Mouse (Mus musculus) adipocyte (in vitro differentiated cells): ENCODE results near the gene Uqcrh.
A peak's percentile ranks its signal among the peaks of the same experiment; 100 is the strongest.

Experiments
- DNase-seq: peaks from one replicate; pipeline ENCODE4 v3.0.0-alpha.2; 2016; ENCODE audit warnings: low spot score

The Uqcrh gene

DNA sequence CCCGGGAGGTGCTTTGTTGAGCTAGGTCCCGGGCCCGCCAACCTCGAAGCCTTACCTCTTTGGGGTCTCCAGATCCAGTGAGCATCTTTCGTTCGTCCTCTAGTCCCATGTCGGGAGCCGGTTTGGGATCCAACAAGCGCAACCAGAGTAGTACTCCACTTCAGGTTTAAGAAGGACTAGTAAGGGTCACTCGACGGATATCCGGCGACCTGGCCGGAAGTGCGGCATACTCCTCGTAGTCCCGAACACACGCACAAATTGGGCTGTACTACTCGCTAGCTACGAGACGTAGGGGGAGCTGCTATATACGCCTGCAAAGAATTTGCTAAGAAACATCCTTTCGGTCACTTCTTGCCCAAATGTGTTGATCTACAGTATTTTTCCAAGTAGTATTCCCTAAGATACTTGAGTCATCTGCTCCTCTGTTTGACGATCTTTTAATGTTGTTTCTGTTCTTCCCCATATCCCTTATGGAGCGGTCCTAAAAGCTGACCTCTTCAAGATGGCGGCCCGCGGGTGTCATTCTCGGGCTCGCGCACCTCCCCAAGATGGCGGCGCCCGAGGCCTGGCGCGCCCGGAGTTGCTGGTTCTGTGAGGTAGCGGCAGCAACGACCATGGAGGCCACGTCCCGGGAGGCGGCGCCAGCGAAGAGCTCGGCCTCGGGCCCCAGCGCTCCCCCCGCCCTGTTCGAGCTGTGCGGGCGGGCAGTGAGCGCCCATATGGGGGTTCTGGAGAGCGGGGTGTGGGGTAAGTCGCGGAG lies at the start of gene Uqcrh, which contains the start of gene Lrrc41:
Gene Uqcrh, minus strand, starts transcription at position 211 of the 760 bp plus-strand sequence.
Gene Lrrc41, plus strand, starts transcription at position 409 of the 760 bp plus-strand sequence.
- peak; percentile 96 for DNase-seq

GRCm38 (mm10) chr4:116123602-116124519 lies 49.0 kb upstream of the Uqcrh start, which contains the start of the genes Rad54l and Pomgnt1:
Gene Rad54l, minus strand, starts transcription at chr4:116123690.
Gene Pomgnt1, plus strand, starts transcription at chr4:116123840.
- peak; percentile 73 for DNase-seq

DNA sequence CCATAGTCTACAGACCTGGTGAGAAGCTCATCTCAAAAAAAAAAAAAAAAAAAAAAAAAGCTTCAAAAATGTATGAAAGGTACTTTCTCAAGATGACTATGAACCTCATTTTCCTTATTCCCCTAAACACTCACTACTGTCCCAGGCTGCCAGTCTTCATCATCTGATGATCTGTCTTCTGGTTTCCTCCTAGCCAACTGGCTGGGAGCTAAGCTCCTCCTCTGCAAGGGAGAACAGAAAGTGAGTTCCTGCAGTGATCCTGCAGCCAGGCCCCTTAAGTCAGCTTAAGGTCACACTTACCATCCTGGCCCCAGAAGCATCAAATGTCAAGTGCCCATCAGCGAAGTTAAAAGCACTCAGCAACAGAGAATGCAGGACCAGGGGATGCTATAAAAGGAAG lies 47.9 kb upstream of the Uqcrh start:
- DNase-seq = no peak

DNA sequence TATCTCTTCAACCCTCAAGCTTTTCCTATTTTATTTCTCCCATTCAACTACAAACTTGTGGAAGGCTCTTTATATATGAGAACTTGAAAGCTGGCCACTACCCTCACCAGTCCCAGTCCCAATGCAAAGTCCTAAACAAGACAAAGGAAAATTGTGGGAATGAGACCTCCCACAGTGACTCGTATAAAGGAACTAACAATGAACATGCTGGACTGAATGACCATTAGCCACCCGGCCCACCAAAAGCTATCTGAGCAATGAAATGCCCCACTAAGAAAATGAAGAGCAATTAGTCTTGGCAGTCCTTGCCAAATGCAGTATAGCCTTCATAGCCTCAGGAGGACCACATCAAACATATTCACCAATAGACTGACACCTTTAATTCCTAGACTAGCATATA lies 36.6 kb upstream of the Uqcrh start:
- no peak for DNase-seq

DNA sequence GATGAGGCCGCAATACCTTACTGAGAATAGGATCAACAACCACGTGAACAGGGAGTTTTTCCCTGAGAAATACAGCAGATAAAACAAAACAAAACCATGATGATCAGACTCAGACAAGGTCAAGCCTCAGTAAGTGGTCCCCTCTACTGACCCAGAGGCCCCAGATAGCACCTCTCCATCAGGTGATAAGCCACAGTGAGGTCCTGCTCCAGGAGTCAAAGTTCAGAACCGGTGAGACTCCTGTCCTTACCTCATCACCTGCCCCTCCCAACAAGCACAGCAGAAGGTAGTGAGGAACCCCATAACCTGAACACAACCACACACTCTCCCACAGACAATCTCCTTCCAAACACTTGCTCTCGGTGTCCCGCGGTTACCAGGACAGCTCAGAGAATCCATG lies 35.8 kb upstream of the Uqcrh start:
- no peak for DNase-seq

- DNase-seq = no peak
Observed at GRCm38 (mm10) chr4:116105278-116105677, 30.4 kb upstream of the Uqcrh start.

DNA sequence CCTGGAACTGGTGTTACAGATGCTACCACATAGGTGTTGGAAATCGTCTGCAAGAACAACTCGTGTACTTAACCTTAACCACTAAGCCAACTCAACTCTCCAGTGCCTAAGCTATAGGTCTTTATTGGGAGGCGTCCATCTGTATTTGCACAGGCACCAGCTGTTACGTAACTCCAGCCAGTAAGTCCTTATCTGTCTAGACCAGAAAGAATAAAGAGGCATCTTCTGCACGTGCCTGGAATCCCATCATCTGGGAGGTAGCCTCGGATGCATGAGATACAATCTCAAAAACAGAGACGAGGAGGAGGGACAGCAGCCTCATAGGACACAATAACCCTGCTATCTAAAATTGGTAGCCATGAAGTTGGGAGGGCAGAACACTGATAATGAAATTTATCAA lies 26.1 kb upstream of the Uqcrh start:
- no peak for DNase-seq

DNA sequence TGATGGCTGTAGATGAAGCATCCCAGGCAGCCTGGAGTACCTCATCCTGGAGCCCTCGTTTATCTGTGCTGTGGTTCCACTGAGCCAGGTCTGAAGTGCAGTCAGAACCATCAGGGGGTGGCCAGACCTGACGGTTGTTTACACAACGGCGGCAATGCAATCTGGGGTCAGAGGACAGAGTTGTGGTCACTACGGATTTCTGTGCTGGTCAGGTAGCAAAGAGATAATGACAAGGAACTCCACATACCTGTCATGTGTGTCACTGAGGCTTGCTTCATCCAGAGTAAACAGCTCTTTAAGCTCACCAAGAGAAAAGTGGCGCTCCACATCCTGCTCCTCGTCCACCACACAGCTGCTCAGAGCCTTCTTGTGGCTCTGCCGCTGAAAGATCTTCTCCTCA lies 22.3 kb upstream of the Uqcrh start:
- no peak for DNase-seq

- DNase-seq = no peak
Observed at GRCm38 (mm10) chr4:116096291-116096690, 21.4 kb upstream of the Uqcrh start.

DNA sequence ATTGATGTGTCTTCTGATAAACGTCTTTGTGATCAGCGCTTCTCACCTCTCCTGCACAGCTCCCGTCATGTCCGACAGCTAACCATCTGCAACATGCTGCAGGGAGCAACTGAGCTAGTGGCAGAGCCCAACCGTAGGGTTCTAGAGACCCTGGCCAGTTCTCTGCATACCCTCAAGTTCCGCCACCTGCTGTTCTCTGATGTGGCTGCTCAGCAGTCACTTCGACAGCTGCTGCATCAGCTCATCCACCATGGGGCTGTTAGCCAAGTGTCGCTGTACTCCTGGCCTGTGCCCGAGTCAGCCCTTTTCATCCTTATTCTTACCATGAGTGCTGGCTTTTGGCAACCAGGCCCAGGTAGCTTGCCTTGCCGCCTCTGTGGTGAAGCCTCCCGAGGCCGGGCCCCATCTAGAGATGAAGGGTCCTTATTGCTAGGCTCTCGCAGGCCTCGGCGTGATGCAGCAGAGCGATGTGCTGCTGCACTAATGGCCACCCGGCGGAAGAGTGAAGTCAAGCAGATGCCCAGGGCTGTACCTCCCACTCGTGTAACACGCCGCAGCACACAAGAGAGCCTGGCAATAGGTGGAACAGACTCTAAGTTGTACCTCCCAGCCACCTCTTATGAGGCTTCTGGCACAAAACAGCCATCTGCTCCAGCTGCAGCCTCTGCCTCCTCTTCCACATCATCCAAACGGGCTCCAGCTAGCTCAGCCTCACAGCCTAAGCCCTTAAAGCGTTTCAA lies 13.8 kb upstream of the Uqcrh start:
- DNase-seq = no peak

GRCm38 (mm10) chr4:116077240-116078095 lies 2.6 kb upstream of the Uqcrh start:
- DNase-seq = peak; percentile 60

DNA sequence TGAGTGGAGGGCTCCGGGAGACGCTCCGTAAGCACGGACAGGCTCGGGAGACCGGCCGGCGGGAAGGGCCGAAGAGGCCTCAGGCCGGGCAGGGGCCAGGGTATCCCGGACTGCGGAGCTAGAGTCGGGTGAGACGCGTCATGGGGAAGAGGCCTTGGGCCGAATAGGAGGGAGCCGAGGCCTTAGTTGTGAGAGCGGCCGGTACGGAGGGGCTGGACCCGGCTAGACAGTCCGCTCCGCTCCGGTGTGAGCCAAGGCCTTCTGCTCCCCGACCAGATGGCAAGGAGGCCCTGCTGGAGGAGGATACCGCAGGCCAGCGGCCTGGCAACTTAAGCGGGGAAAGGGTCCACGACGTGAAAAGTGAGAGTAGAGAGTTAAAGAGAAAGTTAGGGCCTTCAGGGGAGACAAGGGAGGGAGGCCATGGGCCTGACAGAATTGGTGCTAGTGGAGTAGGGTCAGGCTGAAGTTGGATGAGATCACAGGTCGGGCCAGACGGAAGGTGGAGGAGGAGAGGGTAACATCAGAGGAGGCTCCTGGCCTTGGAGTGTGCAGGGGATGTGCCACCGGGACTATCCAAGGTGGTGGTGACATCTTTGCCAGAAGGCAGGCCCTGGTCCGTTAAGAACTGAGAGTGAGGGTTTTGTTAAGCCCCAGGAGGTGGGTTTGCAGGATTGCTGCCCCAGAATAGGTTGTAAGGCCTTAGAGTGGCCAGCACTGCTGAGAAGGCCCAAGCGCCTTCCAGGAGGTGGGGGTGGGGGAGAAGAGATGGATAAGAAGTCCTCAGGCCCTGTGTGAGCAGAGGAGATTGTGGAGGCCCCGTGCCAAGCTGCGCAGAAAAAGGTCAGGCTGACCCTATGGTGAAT lies 1.7 kb upstream of the Uqcrh start:
- peak; percentile 57 for DNase-seq

- DNase-seq = peak; percentile 59
Observed at GRCm38 (mm10) chr4:116075631-116076368, 929 bp upstream of the Uqcrh start.

GRCm38 (mm10) chr4:116074145-116074675 lies 661 bp downstream of the Uqcrh start:
- DNase-seq = peak; percentile 68

GRCm38 (mm10) chr4:116073146-116073545 lies 1.7 kb downstream of the Uqcrh start:
- peak; percentile 66 for DNase-seq

DNA sequence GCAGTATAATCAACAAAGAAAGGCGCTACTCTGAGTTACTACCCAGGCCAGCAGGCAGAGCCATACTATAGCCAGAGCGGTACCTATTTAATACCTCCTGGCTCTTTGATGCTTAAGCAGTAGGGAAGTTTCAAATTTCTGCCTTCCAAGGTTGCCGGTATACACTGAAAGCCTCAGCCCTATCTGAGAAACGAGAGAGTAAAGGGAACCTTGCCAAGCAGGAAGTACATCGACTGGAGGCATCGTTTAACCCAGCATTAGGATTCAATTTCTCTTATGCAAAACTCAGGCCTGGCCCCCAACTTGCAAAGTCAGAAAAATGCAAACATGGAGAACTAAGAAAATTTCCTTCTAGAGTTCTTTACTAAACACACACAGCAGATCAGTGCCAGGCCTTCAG lies 4.8 kb downstream of the Uqcrh start:
- no peak for DNase-seq

DNA sequence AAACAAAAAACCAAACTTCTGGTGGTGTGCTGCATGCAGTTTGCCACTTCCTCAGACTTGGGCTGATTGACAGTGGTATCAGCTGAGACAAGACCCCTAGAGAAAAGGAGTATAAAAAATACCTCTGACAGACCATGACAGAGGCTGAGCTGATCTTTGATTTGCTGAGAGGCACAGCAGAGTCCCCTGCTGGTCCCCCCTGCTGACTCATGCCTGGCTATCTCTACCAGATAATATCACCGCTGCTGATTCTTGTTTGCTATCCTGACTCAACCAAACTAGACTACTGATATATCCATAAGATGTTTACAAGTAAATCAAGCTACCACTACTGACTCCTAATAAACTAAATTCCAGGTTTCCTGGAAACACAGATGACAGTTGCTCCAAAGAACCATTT lies 11.0 kb downstream of the Uqcrh start:
- no peak for DNase-seq

DNA sequence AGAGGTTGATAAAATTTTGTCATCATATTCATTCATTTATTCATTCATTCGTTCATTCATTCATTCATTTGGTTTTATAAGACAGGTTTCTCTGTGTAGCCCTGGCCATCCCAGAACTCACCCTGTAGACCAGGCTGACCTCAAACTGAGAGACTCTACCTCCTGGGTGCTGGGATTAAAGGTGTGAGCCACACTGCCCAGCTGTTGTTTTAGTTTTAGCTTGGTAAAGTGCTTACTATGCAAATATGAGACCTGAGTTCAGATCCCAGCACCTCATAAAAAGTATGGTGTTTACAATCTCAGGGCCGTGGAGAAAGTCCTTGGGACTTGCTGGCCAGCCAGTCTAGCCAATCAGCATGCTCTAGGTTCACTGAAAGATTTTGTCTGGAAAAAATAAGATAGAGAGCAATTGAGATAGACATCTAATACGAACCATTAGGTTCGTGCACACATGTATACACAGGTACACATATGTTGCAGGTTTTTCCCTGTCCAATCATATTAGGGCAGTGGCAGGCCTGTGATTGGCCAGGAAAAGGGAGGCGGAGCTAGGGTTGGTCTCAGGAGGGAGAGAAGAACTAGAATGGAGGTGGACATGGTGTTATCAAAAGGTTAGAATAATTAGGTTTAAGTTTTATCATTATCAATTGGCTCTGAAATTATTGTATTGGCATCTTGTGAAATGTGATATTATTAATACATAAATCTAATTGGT lies 15.7 kb downstream of the Uqcrh start:
- DNase-seq = no peak

DNA sequence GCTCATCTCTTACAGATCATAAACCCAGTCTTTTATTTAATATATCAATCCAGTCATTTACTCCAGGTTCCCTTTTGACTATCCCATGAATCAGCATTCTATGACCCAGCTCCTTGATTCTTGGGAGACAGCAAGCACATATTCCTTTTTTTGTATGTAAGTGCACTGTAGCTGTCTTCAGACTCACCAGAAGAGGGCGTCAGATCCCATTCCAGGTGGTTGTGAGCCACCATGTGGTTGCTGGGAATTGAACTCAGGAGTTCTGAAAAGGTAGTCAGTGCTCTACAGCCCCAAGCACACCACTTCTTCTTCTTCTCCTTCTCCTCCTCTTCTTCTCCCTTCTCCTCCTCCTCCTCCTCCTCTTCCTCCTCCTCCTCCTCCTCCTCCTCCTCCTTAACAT lies 17.3 kb downstream of the Uqcrh start:
- no peak for DNase-seq
